Mouse (Mus musculus) ES-Bruce4 (cell line): ENCODE results near the gene Clpsl2. TPM values are rescaled to one million over a fixed set of nuclear protein-coding genes. Genes with fewer than 3 reads are reported as not detected.
"Not testable (repeated sequence)": the region's sequence is repeated elsewhere in the genome, so short reads cannot be mapped to it uniquely, and the experiment has no call there.

Experiments
- H3K27ac ChIP-seq: 2 replicates; pipeline ENCODE4 v1.5.1; 2012; ENCODE audit warnings: low read length, inconsistent platforms; ENCODE audit not compliant: insufficient read depth
- H3K27me3 ChIP-seq: 2 replicates; pipeline ENCODE4 v1.6.1; 2012; ENCODE audit warnings: mild to moderate bottlenecking, low read length, inconsistent platforms; ENCODE audit not compliant: control insufficient read depth, poor library complexity, insufficient read depth, severe bottlenecking
- H3K36me3 ChIP-seq: 2 replicates; pipeline ENCODE4 v1.6.1; 2012; ENCODE audit warnings: inconsistent platforms, mild to moderate bottlenecking, low read length, moderate library complexity; ENCODE audit not compliant: control insufficient read depth, poor library complexity, insufficient read depth, severe bottlenecking
- H3K4me1 ChIP-seq: one replicate; pipeline ENCODE4 v1.8.1; 2011; ENCODE audit warnings: low read length; ENCODE audit not compliant: control insufficient read depth, insufficient read depth
- H3K4me3 ChIP-seq: 2 replicates; pipeline ENCODE4 v1.5.1; 2011; ENCODE audit warnings: low read depth, mild to moderate bottlenecking, low read length
- H3K9ac ChIP-seq: 2 replicates; pipeline ENCODE4 v1.6.1; 2012; ENCODE audit warnings: low read depth, mild to moderate bottlenecking, inconsistent platforms; ENCODE audit not compliant: poor library complexity, severe bottlenecking
- H3K9me3 ChIP-seq: replicated peaks from 2 replicates; pipeline ENCODE4 v1.6.1; 2012; ENCODE audit warnings: mild to moderate bottlenecking, low read length, inconsistent platforms; ENCODE audit not compliant: control insufficient read depth, poor library complexity, insufficient read depth, severe bottlenecking
- CTCF ChIP-seq: IDR thresholded peaks from one replicate; pipeline ENCODE4 v1.8.1; 2011; ENCODE audit warnings: low read depth, low read length
- EP300 ChIP-seq: IDR thresholded peaks from 2 replicates; pipeline ENCODE4 v1.6.1; 2011; ENCODE audit warnings: low read depth, low read length; ENCODE audit not compliant: insufficient read depth
- POLR2A ChIP-seq: IDR thresholded peaks from one replicate; pipeline ENCODE4 v1.8.1; 2011; ENCODE audit warnings: low read length; ENCODE audit not compliant: insufficient read depth
- polyA plus RNA-seq: library from polyadenylated mRNA; stranded (reverse); fragments of >200 nt; gene quantifications from 2 replicates; pipeline ENCODE4 v1.2.4, GENCODE M21; 2011; ENCODE audit warnings: low read depth; ENCODE audit not compliant: missing spikeins, insufficient read depth, insufficient read length

The Clpsl2 gene
- polyA plus RNA-seq, 1 experiment: not detected

DNA sequence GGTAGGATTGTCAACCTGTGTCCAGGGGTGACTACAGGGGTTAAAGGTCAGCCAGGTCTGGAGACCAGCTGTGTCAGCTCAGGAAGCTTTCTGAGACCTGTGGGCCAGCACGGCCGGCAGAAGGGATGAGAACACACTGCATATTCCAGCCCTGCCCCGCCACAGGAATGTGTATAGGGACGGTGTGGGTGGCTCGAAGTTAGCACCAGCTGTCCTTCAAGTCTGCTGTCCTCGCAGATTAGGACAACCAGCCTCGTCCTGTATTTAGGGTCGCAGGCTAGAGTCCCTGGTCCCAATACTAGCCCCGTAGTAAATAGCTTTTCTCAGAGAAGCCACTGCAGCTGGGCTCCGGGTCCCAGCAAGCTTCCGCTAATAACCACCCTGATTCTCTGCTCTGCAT lies 661 bp upstream of the Clpsl2 start:
- Histone ChIP-seq H3K36me3 (no peaks in the 10 kb centered on the region), H3K9ac (peak overlapping the region; percentile 7; the same call in 1 of the 2 replicates), H3K9me3 (no peaks in the 10 kb centered on the region), H3K4me1 (peaks cover 4% of the 10 kb centered on the region), H3K4me3 (no peak overlapping the region), H3K27me3 (no peaks in the 10 kb centered on the region), H3K27ac (no peak overlapping the region)
- TF ChIP-seq CTCF: no peak
- TF ChIP-seq EP300: no peak
- no peak for TF ChIP-seq POLR2A

DNA sequence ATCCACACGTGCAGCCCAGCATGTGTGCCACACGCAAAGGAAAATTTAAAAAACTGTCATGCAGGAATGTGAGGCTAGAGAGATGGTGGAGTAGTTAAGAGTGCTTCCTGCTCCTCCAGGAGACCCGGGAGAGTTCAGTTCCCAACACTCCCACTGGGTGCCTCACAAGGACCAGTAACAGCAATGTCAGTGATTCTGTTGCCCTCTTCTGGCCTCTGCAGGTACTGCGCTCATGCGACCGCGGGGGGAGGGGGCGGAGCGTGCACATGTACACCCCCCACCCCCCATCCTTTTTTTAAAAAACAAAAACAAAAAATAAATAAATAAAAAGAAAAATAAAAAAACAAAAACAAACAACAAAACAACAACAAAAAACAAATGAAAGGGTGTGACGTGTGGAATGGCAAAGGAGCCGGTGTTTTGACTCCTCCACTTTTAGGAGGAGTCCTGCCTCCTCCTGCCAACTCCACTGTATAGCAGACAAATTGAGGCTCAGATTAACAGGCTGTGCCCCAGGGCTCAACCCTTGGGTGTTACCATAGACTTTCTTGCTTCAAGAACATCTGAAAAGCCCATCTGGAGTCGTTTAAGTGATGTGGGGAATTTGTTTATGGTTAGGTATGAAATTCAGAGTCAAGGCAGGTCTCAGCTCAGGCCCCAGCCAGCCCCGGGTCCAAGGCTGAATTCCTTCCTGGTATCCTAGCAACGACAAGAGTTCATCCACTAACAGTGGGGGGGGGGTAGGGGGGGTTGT lies 4.0 kb downstream of the Clpsl2 start:
- Histone ChIP-seq H3K4me1 (peaks cover 8% of the 10 kb centered on the region), H3K9ac (no peak overlapping the region), H3K9me3 (no peaks in the 10 kb centered on the region), H3K36me3 (no peaks in the 10 kb centered on the region), H3K27me3 (no peaks in the 10 kb centered on the region), H3K4me3 (no peak overlapping the region), H3K27ac (no peak overlapping the region)
- no peak for TF ChIP-seq POLR2A
- peak; percentile 99 for TF ChIP-seq CTCF
- 0 out of 2 replicates have a peak, but pooled peaks have one; percentile 19 for TF ChIP-seq EP300

GRCm38 (mm10) chr17:28554021-28554420 lies 4.8 kb downstream of the Clpsl2 start:
- not testable (repeated sequence) for H3K4me1 ChIP-seq, H3K36me3 ChIP-seq, H3K27ac ChIP-seq, H3K9me3 ChIP-seq, H3K9ac ChIP-seq, H3K27me3 ChIP-seq, H3K4me3 ChIP-seq
- 0 out of 2 replicates have a peak, but pooled peaks have one; percentile 28 for TF ChIP-seq EP300

DNA sequence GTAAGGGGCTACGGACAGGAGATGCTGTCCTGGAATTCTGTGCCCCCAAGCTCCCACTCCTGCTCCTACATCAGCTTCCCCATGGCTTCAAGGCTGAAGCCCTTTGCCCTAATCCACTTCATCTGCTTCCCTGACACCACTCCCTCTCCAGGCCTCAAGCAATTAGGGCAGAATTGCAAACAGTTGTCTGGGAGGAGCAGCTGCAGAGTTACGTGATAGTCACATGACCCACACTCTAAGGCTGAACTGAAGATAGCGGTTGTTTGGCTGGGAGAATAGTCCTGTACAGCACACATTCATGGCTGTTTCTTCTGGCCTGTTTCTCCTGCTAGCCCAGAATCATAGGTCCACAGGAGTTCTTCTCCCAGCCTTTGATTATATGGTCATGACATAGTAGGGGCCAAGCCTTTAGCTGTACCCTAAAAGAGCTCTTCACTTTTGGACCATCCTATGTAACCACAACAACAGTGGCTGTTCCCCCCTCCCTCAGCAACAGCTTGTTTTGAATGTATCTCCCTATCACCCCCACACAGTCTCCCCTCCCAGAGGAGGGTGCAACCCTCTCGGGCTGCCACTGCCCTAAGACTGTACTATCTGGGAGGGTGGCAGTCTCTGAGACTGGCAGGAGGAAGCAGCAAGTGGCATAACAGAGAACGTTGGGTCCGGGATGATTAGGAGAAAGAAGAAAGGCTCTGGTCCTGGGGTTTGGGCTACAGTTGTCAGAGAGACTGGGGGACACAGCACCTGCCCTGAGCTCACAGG lies 7.6 kb downstream of the Clpsl2 start:
- Histone ChIP-seq H3K4me3 (no peak overlapping the region), H3K27me3 (no peaks in the 10 kb centered on the region), H3K9ac (no peak overlapping the region), H3K4me1 (peaks cover 6% of the 10 kb centered on the region), H3K9me3 (no peaks in the 10 kb centered on the region), H3K27ac (no peak overlapping the region), H3K36me3 (no peaks in the 10 kb centered on the region)
- no peak for TF ChIP-seq POLR2A
- TF ChIP-seq CTCF: no peak
- TF ChIP-seq EP300: no peak

- H3K9ac ChIP-seq: no peak overlapping the region
- no peak for TF ChIP-seq EP300
- no peak for TF ChIP-seq CTCF
- no peak for TF ChIP-seq POLR2A
- H3K27ac ChIP-seq: no peak overlapping the region
- peaks cover 6% of the 10 kb centered on the region for H3K4me1 ChIP-seq
- H3K9me3 ChIP-seq: no peaks in the 10 kb centered on the region
- H3K4me3 ChIP-seq: no peak overlapping the region
- no peaks in the 10 kb centered on the region for H3K36me3 ChIP-seq
- H3K27me3 ChIP-seq: no peaks in the 10 kb centered on the region
Observed at GRCm38 (mm10) chr17:28557772-28558171, 8.6 kb downstream of the Clpsl2 start.

- H3K36me3 ChIP-seq: no peaks in the 10 kb centered on the region
- H3K27me3 ChIP-seq: no peaks in the 10 kb centered on the region
- H3K4me1 ChIP-seq: peaks cover 3% of the 10 kb centered on the region
- no peak within 1 kb of the TSS for H3K4me3 ChIP-seq
- H3K27ac ChIP-seq: no peak within 1 kb of the TSS
- H3K9ac ChIP-seq: no peak within 1 kb of the TSS
- no peak for TF ChIP-seq POLR2A
- TF ChIP-seq EP300: no peak
- TF ChIP-seq CTCF: no peak
- H3K9me3 ChIP-seq: no peaks in the 10 kb centered on the region
Observed at GRCm38 (mm10) chr17:28560598-28560997, 11.4 kb downstream of the Clpsl2 start, which contains the start of gene Clps. TSS of gene Clps (minus strand) at chr17:28560766.
